Mouse (Mus musculus) erythroblast, embryonic 14.5 days (primary cell): ENCODE results near the gene Dmrta2.

Source experiments
- GATA1 ChIP-seq: IDR thresholded peaks from 2 replicates; pipeline ENCODE4 v1.6.1; 2012; ENCODE audit warnings: low read length, inconsistent platforms, mixed read lengths
- TAL1 ChIP-seq: IDR thresholded peaks from 3 replicates; pipeline ENCODE4 v1.6.1; 2012; ENCODE audit warnings: low read length, inconsistent platforms, mixed read lengths

DNA sequence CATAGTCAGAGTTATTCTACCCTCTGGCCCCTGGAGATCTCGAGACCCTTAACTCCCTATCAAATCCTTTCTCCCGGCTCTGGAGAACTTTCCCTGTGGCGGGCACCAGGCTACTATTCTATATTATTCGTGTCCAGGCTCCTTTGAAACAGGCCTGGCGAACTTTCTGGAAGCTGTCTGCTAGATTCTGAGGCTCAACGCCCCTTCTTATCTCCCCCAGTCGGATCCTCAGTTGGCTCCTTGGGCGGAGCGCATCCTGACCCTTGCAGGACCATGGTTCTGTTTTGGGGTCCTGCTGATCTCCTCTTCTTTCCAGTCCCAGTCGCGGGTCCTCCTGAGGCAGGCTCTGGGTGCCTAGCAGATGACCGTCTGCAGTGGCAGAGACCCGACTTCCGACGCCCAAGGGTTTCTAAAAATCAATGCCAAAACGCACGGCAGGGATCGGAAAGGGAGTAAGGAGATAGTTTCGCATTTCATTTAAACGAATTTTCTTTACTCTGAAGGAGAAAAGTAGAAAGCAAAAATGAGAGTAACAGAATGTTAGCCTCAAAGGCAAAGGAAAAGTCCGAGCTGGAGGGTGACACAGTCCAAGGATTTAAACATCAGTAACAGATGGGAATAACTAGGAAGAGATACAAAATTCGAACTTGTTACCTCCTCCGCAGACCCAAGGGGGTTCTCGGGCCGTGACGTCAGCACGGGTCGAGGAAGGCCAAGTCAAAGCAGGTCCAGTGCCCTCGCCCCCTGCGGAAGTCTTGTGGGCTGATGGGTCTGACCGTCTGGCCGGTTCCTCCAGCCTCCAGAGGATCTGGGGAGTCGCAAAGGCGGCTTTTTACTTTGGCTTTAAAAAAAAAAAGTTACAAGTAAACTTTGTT lies 1.3 kb upstream of the Dmrta2 start:
- no peak for TF ChIP-seq GATA1
- TF ChIP-seq TAL1, result no peak
